Comparison of ENCODE assay signal across 8 mouse cellular contexts in genomic region chr15:81670231-81670640, GRCm38 (mm10). TPM values are rescaled to one million over a fixed set of nuclear protein-coding genes. Genes with fewer than 3 reads are reported as not detected.
A peak's percentile ranks its signal among the peaks of the same experiment; 100 is the strongest.
DNase-seq lines count a peak whose midpoint lies in the region; ATAC-seq and TF ChIP-seq lines count a peak whose summit lies in the region.

No protein-coding gene starts in this region.

- TF ChIP-seq CTCF in bone marrow, adult 2 months (IDR thresholded peaks at IDR 0.05; ENCODE audit: control insufficient read depth, insufficient read depth, low read length) = peak; percentile 55

- H3K4me2 ChIP-seq in limb, embryonic 11.5 days (ENCODE audit: low read depth, severe bottlenecking) = no peak overlapping the region

- no peaks in the 10 kb centered on the region for H3K4me1 ChIP-seq in bone marrow, adult 2 months (ENCODE audit: control insufficient read depth, insufficient read depth, low read length)
- no peaks in the 10 kb centered on the region for H3K4me1 ChIP-seq in limb, embryonic 11.5 days (ENCODE audit: control insufficient read depth, insufficient read depth, low read length)

- no peak for TF ChIP-seq POLR2A in bone marrow, adult 2 months (IDR thresholded peaks at IDR 0.05; ENCODE audit: borderline replicate concordance, control insufficient read depth, low read depth, low read length)

- 80% methylated on average over 4 of the region's 4 CpGs for WGBS in bone marrow, adult 2 months
- 84% methylated on average over 4 of the region's 4 CpGs for WGBS in limb, embryonic 11.5 days

- H3K9ac ChIP-seq in limb, embryonic 11.5 days (ENCODE audit: low read length) = no peak overlapping the region

- no peaks in the 10 kb centered on the region for H3K9me3 ChIP-seq in limb, embryonic 11.5 days (ENCODE audit: control insufficient read depth, low read length)

- peak; percentile 51 for DNase-seq in layer of hippocampus, adult 11-12 months (ENCODE audit: low spot score)
- DNase-seq in layer of hippocampus, adult 9-10 months (ENCODE audit: low spot score) = no peak
- peak; percentile 77 for DNase-seq in ES-CJ7 (ENCODE audit: low read depth, low spot score)
- peak; percentile 65 for DNase-seq in limb, embryonic 11.5 days (ENCODE audit: low spot score)
- peak; percentile 80 for DNase-seq in retina, embryonic 14.5 days (ENCODE audit: low spot score)
- no peak for DNase-seq in spleen, postnatal 4 days (ENCODE audit: low spot score in 2 of 2)

- no peak overlapping the region for H3K27ac ChIP-seq in bone marrow, adult 2 months (ENCODE audit: control insufficient read depth, insufficient read depth, low read depth, low read length, poor library complexity)
- H3K27ac ChIP-seq in limb, embryonic 11.5 days (replicated peaks; ENCODE audit: low read depth, low read length) = no peak overlapping the region

- H3K4me3 ChIP-seq in bone marrow, adult 2 months (replicated peaks; ENCODE audit: control insufficient read depth, low read depth, low read length) = no peak overlapping the region
- no peak overlapping the region for H3K4me3 ChIP-seq in limb, embryonic 11.5 days (ENCODE audit: low read depth, low read length)

- peaks cover 19% of the 10 kb centered on the region for H3K36me3 ChIP-seq in limb, embryonic 11.5 days (ENCODE audit: control insufficient read depth, insufficient read depth, low read length)

- no peaks in the 10 kb centered on the region for H3K27me3 ChIP-seq in limb, embryonic 11.5 days (ENCODE audit: control insufficient read depth, insufficient read depth, low read length)

- peak; percentile 53; the same call in 1 of the 2 replicates for ATAC-seq in erythroid progenitor cell, adult 5-6 weeks (replicated peaks; ENCODE audit: low FRiP score, poor library complexity, severe bottlenecking)
- no peak for ATAC-seq in limb, embryonic 11.5 days (ENCODE audit: insufficient number of reproducible peaks, low FRiP score, low TSS enrichment, low read depth)

RNA-seq across cellular contexts. Expression of gene L3mbtl2, which starts 6.5 kb away (rescaled TPM):
- 8.8 and 18.6 TPM in 2 replicates for polyA plus RNA-seq in bone marrow, adult 2 months (2011; ENCODE audit: insufficient read depth, insufficient read length, low replicate concordance, missing spikeins)
- 6.1 and 10.9 TPM in 2 replicates for total RNA-seq in erythroid progenitor cell, adult 5-6 weeks (2015; ENCODE audit: low replicate concordance)
- 10.4 and 30.9 TPM in 2 replicates for total RNA-seq in erythroid progenitor cell, adult 5-6 weeks (2017; ENCODE audit: low replicate concordance)
- 24.2 and 27.0 TPM in 2 replicates for polyA plus RNA-seq in limb, embryonic 11.5 days (2014; fragmentation: Nextera tagmentation; extraction: Ambion mirVana)

RNA-seq across cellular contexts. Expression of gene Chadl, which starts 26.9 kb away (rescaled TPM):
- not detected in 2 replicates for polyA plus RNA-seq in bone marrow, adult 2 months (2011; ENCODE audit: insufficient read depth, insufficient read length, low replicate concordance, missing spikeins)
- total RNA-seq in erythroid progenitor cell, adult 5-6 weeks (2015; ENCODE audit: low replicate concordance) = not detected in 2 replicates
- total RNA-seq in erythroid progenitor cell, adult 5-6 weeks (2017; ENCODE audit: low replicate concordance) = not detected in 2 replicates
- polyA plus RNA-seq in limb, embryonic 11.5 days (2014; fragmentation: Nextera tagmentation; extraction: Ambion mirVana) = 4.4 and 4.5 TPM in 2 replicates

Comparison
In these comparisons a context has a peak if more than half of its experiments do, and no peak if none do; other contexts are left out.
1. DNase-seq: peak in layer of hippocampus, adult 11-12 months (single experiment), ES-CJ7 (single experiment), limb, embryonic 11.5 days (single experiment) and retina, embryonic 14.5 days (single experiment); none in layer of hippocampus, adult 9-10 months (single experiment) and spleen, postnatal 4 days (0 of 2).